Mouse (Mus musculus): ENCODE measurements around the gene Eif2ak2.

The Eif2ak2 gene

DNA sequence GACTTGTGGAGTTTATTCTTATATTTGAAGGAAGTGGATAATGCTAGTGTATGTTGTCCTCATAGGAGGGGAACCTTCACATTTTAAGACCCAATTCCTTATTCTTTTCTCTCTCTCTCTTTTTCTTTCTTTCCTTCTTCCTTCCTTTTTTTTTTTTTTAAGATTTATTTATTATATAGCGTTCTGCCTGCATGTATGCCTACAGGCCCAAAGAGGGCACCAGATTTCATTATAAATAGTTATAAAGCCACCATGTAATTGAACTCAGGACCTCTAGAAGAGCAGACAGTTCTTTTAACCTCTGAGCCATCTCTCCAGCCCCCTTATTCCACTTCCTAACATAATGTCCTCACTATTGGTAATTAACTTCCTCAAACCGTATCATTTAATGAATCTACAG lies 46.3 kb downstream of the Eif2ak2 start:
- in situ Hi-C loops (cut with MboI, MseI), result loop anchor here (5.0 to 10.0 kb wide), 3 partner anchors 46 to 1259 kb away; partner anchors contain the start of gene Eif2ak2

DNA sequence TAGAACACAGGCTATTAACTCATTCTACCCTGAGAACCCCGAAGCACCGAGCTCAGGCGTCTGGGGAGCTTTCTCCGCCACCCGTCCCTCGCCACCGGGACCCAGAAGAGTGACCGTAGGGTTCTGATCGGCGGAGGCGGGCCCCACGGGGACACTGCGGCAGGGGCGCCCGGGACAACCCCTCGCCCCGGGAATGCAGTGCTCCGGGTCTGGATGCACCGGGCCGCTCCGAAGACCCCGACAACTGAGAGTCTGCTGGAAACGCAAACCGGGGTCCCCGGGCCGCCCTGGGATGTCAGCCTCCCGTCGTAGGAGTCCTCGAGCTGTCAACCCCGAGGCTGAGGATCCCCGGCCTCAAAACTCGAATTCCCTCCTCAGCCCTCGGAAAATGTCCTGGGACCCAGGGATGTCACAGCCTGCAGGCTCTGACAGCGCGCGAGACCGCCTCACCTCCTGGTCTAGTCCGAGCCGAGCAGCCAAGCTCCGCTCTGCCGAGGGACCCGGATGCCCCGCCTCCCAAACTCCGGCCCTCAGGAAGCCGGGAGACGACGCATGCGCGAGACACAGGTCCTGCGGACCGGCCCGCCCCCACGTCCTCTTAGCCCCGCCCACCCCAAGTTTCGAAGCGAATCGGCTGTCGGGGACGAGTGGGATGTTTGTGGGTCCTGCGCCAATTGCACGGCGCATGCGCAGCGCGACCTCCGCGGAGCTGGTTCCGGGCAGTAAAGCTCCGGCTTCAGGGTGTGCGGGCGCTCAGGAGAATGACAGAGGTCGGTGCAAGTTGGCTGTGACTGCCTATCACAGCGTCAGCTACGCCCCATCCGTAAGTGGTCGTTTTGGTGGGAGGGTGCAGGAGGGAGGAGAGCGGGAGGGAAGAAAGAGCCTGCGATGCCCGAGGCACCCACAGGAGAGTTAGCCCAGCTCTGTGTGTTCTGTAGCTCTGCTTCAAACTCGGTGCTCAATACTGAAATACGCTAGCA lies 47.2 kb downstream of the Eif2ak2 start, which contains the start of the genes Heatr5b and Gpatch11:
Gene Heatr5b (minus strand): TSS at position 509 of the 980 bp plus-strand sequence.
Gene Gpatch11 (plus strand): TSS at position 712 of the 980 bp plus-strand sequence.
- in situ Hi-C loops (cut with MboI, MseI), result loop anchor here (5.0 to 10.0 kb wide), 3 partner anchors 47 to 1260 kb away; partner anchors contain the start of gene Eif2ak2

GRCm38 (mm10) chr17:78824346-78824745 lies 58.0 kb downstream of the Eif2ak2 start:
- in situ Hi-C loops (cut with MboI, MseI), result no loop called here

- in situ Hi-C loops (cut with MboI, MseI), result no loop called here
Observed at GRCm38 (mm10) chr17:78809582-78809981, 72.8 kb downstream of the Eif2ak2 start.

DNA sequence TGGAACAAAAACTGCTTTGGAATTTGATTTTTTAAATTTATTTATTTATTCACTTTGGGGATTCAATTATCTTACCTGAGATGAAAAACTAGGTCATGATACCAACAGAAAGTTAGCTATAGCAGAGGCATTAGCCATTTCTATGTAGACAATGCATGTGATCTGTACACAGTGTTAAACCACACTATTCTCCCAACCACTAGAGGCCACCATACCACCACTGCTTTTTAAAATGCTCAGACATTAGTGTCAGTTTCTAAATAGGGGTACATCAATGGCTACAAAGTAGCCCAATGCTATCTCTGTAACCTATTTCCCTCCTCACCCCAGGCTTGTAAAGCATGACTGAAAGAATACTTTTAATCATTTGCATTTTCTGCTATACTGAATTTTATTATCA lies 73.4 kb downstream of the Eif2ak2 start:
- in situ Hi-C loops (cut with MboI, MseI), result no loop called here
